Mouse (Mus musculus) neural tube, embryonic 15.5 days (tissue): ENCODE results near the gene Cbx7. TPM values are rescaled to one million over a fixed set of nuclear protein-coding genes. Genes with fewer than 3 reads are reported as not detected.

Experiments used
- ATAC-seq: fragments of 200-750 bp; cut with Nextera tagmentation; 2 replicates; pipeline ENCODE4 v1.8.0; 2017; ENCODE audit warnings: mild to moderate bottlenecking, moderate TSS enrichment, moderate library complexity; ENCODE audit not compliant: low FRiP score
- H3K27ac ChIP-seq: fragments of 300-500 bp; sonication (generic); replicated peaks from 2 replicates; pipeline ENCODE4 v1.5.1; 2015; ENCODE audit warnings: mild to moderate bottlenecking, inconsistent platforms
- H3K27me3 ChIP-seq: fragments of 300-500 bp; sonication (generic); replicated peaks from 2 replicates; pipeline ENCODE4 v1.6.1; 2015; ENCODE audit warnings: inconsistent platforms
- H3K36me3 ChIP-seq: fragments of 300-500 bp; sonication (generic); 2 replicates; pipeline ENCODE4 v1.6.1; 2015; ENCODE audit warnings: inconsistent platforms
- H3K4me1 ChIP-seq: fragments of 300-500 bp; sonication (generic); 2 replicates; pipeline ENCODE4 v1.6.1; 2015; ENCODE audit warnings: inconsistent platforms
- H3K4me2 ChIP-seq: fragments of 300-500 bp; sonication (generic); 2 replicates; pipeline ENCODE4 v1.6.1; 2015; ENCODE audit warnings: inconsistent platforms, mild to moderate bottlenecking, moderate library complexity
- H3K4me3 ChIP-seq: fragments of 300-500 bp; sonication (generic); replicated peaks from 2 replicates; pipeline ENCODE4 v1.5.1; 2015; ENCODE audit warnings: mild to moderate bottlenecking, inconsistent platforms
- H3K9ac ChIP-seq: fragments of 300-500 bp; sonication (generic); replicated peaks from 2 replicates; pipeline ENCODE4 v1.6.1; 2015; ENCODE audit warnings: mild to moderate bottlenecking, inconsistent platforms
- H3K9me3 ChIP-seq: fragments of 300-500 bp; sonication (generic); replicated peaks from 2 replicates; pipeline ENCODE4 v1.6.1; 2016; ENCODE audit warnings: inconsistent platforms
- WGBS: fragments of 180-500 bp; shearing (Covaris S2); methylation state at CpG from one replicate; pipeline ENCODE4 v1.1.7; 2015; ENCODE audit warnings: mixed read lengths; 5-methylcytosine and 5-hydroxymethylcytosine counted together
- polyA plus RNA-seq: library from polyadenylated mRNA; unstranded; fragments of >200 nt; fragmentation: Nextera tagmentation; extraction: Ambion mirVana; gene quantifications from 2 replicates; pipeline ENCODE4 v1.2.1, GENCODE M21; 2015

Cbx7 gene
- polyA plus RNA-seq, 1 experiment from 2014 or later = 4.6 TPM

DNA sequence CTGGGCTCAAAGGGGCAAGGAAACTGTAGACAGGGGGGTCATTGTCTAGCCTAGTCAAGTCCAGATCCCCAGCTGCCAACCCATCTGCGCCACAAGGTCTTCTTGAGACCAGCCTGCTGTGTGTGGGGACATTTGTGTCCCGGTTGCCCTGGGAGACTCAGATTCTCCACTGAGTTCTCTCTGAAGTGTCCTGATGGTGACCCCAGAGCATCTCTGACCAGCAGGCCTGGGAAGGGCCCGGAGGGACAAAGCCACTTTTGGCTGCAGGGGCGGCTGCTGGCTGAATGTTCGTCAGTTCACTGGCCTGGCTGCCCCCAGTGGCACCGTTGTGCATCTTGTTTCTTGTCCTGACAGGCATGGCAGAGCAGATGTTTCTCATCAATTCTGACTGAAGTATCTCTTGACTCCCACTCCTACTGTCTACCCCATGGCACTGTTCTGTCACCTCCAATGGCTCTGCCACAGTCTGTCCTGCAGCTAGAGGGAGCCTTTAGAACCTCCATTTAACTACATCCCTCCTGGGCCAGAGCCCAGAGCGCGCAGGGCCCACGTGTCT is 9.5 kb downstream of the Cbx7 start:
- Histone ChIP-seq H3K36me3 (no peaks in the 10 kb centered on the region), H3K4me1 (no peaks in the 10 kb centered on the region), H3K4me3 (no peak overlapping the region), H3K9ac (no peak overlapping the region), H3K9me3 (no peaks in the 10 kb centered on the region), H3K27me3 (no peaks in the 10 kb centered on the region), H3K27ac (no peak overlapping the region), H3K4me2 (no peak overlapping the region)
- ATAC-seq = no peak
- 44% methylated on average over 9 of the region's 9 CpGs for WGBS

DNA sequence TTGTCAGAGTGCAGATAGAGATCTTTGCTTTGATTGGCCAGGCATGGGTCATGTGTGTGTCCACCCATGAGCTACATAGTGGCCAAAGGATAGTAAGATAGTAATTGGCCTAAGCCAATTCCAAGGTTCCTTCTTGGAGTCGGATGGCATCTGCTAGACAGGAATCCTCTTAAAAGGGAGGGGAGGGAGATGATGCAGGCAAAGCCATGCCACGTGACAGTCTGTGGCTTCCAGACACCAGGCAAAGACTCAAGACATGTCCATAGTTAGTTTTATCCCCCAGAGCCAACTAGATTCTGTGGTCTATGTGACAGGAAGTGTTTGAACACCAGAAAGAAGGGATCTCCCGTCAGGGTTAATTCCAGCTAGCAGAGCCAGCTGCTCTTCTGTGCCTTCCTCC is 12.5 kb downstream of the Cbx7 start:
- H3K9ac ChIP-seq = no peak overlapping the region
- H3K4me3 ChIP-seq = no peak overlapping the region
- H3K4me1 ChIP-seq = no peaks in the 10 kb centered on the region
- H3K4me2 ChIP-seq = no peak overlapping the region
- H3K9me3 ChIP-seq = no peaks in the 10 kb centered on the region
- ATAC-seq = no peak
- no peaks in the 10 kb centered on the region for H3K36me3 ChIP-seq
- WGBS = 60% methylated on average over 3 of the region's 3 CpGs
- no peak overlapping the region for H3K27ac ChIP-seq
- no peaks in the 10 kb centered on the region for H3K27me3 ChIP-seq

DNA sequence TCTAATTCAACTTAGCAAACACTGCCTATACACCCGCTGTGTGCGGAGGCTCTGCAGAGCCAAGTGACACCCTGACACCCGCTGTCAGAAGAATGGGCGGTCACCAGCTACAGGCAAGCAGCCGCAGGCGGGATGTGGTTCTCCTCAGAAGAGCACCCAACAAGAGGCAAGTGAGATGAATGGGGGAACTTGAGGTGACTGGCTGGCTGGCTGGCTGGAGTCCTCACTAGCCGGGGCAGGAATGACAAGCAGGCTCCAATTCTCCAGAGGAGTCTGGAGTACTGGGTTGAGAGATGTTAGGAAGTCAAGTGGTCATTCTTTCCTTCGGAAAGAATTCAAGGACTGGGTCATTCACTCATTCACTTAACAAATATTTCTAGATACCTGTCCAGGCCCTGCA is 14.4 kb downstream of the Cbx7 start:
- Histone ChIP-seq H3K4me3 (no peak overlapping the region), H3K4me2 (no peak overlapping the region), H3K9me3 (no peaks in the 10 kb centered on the region), H3K4me1 (peaks cover 10% of the 10 kb centered on the region), H3K36me3 (no peaks in the 10 kb centered on the region), H3K27me3 (no peaks in the 10 kb centered on the region), H3K27ac (no peak overlapping the region), H3K9ac (no peak overlapping the region)
- ATAC-seq = no peak
- WGBS = 88% methylated on average over 8 of the region's 8 CpGs

DNA sequence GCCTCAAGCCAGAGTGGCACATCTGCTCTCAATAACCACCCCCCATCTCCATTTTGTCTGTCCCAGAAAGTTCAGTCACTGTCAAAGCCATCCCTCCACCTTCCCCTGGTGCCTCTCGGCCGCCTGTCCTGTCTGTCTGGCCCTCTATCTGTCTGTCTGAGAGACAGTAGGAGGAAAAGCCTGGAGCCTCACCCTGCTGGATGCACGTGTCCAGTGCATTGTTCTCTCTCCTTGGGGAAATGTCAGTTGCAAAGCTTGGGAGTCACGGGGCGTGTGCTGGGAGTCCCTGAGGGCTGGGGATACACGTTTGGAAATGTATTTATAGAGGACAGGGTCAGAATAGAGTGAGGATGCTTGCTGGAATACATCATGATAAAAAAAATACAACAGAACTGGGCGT is 17.4 kb downstream of the Cbx7 start:
- Histone ChIP-seq H3K4me2 (no peak overlapping the region), H3K9ac (no peak overlapping the region), H3K36me3 (no peaks in the 10 kb centered on the region), H3K27me3 (no peaks in the 10 kb centered on the region), H3K9me3 (no peaks in the 10 kb centered on the region), H3K4me1 (peaks cover 33% of the 10 kb centered on the region), H3K27ac (no peak overlapping the region), H3K4me3 (no peak overlapping the region)
- ATAC-seq = no peak
- 69% methylated on average over 7 of the region's 7 CpGs for WGBS

DNA sequence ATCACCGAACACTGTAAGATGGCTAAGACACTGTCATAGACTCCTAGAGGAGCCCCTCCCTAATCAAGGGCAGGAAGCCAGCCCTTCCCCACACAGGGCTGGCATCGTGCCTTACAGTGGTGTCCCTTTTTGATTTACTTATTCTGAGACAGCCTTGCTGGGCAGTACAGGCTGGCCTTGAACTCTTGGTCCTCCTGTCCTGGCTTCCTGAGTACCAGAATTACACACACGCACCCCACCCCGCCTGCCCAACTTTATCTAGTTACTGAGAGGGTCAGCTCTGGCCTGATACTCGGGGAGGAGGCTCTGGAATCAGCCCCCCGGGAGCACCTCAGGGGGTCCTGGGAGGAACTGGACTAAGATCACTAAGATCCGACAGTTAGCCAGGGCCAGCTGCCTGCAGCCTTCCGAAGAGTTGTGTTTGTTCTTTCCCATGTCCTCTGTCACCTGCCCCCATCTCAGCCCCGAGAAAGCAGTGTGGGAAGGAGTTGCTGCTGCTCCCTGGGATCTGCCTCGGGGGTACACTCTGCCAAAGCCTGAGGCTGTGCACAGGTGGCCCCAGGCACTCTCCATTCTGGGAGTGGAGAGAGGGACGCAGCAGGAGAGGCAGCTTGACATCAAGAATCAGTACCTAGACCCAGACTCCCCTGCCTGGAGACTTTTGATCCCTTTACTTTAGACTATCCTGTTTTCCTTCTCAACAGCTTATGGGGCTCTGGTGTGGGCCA is 18.3 kb downstream of the Cbx7 start:
- H3K9ac ChIP-seq = no peak overlapping the region
- no peak overlapping the region for H3K4me2 ChIP-seq
- H3K27ac ChIP-seq = 0 out of 2 replicates have a peak overlapping the region, but pooled peaks have one; percentile 28
- no peak for ATAC-seq
- no peaks in the 10 kb centered on the region for H3K36me3 ChIP-seq
- H3K9me3 ChIP-seq = no peaks in the 10 kb centered on the region
- H3K4me3 ChIP-seq = no peak overlapping the region
- peaks cover 33% of the 10 kb centered on the region for H3K4me1 ChIP-seq
- H3K27me3 ChIP-seq = no peaks in the 10 kb centered on the region
- WGBS = 48% methylated on average over 11 of the region's 11 CpGs

DNA sequence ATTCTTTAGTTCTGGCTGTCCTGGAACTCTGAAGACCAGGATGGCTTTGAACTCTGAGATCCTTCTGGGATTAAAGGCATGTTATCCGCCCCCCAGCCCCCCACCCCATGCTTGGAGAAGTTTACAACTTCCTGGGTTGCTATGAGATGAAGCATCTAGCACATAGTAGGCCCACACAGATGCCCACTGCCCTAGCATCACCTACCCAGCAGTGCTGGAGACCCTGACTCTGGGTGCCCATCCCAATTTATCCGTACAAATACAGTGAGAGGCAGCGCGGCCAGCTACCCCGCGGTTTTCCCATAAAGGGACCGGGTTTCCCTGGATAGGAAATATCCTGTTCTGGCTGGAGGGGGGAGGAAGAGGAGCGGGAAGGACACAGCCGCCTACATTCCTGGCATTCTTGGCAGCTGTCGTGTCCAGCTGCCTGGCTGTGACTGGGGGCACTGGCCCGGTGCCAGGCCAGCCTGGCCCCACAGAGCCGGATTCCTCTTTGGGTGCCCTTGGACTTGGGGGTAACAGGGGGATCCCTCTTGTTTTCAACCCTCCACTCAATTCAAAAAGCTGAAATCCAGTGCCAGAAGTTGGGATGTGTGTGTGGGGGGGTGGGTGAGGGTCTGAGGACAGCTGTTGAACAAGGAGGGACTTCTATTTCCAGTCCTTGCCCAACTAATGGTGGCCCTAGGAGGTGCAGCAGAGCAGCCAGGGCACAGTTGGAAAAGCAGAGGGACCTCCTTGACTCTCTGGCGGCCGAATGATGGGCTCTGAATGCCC is 19.0 kb downstream of the Cbx7 start:
- 45% methylated on average over 14 of the region's 14 CpGs for WGBS
- no peak overlapping the region for H3K4me3 ChIP-seq
- no peak for ATAC-seq
- H3K36me3 ChIP-seq = no peaks in the 10 kb centered on the region
- H3K4me1 ChIP-seq = peaks cover 33% of the 10 kb centered on the region
- no peak overlapping the region for H3K9ac ChIP-seq
- H3K27ac ChIP-seq = peak overlapping the region; percentile 18; the same call in 1 of the 2 replicates
- H3K9me3 ChIP-seq = no peaks in the 10 kb centered on the region
- no peaks in the 10 kb centered on the region for H3K27me3 ChIP-seq
- H3K4me2 ChIP-seq = no peak overlapping the region

DNA sequence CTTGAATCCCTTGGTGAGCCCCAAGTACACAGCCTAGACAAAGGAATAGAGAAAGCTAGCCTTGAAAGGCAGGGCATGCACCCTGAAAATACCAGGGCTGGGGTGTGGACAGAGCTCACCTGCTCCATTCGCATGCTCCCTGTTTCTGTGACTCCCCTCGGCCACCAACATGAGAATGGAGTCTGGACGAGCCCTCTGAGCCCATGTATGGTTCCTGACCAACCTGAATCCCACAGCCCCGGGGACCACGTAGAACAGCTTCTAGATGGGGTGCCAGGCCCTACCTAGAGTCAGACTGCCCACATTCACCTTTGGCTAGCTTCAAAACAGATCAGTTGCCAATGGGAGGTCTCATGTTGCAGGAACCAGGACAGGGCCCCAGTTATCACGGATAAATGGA is 19.7 kb downstream of the Cbx7 start:
- H3K36me3 ChIP-seq = no peaks in the 10 kb centered on the region
- 0 out of 2 replicates have a peak overlapping the region, but pooled peaks have one; percentile 0 for H3K9ac ChIP-seq
- H3K27ac ChIP-seq = peak overlapping the region; percentile 18; the same call in 1 of the 2 replicates
- H3K4me2 ChIP-seq = peak overlapping the region; percentile 68
- H3K4me1 ChIP-seq = peaks cover 34% of the 10 kb centered on the region
- H3K27me3 ChIP-seq = no peaks in the 10 kb centered on the region
- ATAC-seq = no peak
- no peak overlapping the region for H3K4me3 ChIP-seq
- no peaks in the 10 kb centered on the region for H3K9me3 ChIP-seq
- 80% methylated on average over 6 of the region's 6 CpGs for WGBS

DNA sequence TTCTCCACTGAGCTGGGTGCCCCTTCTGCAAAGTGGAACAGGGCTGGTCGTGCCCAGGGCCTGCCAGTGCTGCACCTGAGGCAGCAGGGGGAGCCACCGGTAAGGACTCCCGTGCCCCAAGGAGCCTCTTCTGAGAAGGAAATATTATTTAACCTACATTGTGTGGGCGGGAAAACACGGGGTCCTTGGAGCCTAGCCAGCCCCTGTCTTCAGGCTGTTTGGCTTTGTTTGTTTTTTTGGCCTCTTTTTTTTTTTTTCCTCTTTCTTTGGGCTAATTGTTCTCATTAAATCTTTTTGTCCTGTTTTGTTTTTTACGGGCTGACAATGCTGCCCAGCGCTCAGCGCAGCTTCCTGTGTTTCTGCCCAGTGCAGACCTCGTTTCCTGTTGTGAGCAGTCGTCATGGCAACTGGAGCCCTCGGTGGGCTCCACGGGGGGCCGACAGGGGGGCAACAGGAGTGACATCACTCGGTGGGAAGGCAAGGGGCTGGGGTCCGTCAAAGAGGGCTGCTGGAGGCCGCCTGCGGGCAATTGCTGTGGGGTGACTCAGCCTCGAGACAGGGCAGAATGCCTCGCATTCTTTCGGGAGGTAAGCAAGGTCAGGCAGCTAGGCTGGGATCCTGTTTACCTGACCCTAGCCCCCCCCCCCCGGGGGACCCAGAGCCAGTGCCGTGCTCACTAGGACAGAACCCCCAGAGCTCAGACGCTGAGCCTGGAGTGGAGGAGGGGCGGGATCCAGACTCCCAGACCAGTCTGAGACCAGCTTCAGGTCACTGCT is 20.5 kb downstream of the Cbx7 start:
- 3% methylated on average over 24 of the region's 24 CpGs for WGBS

DNA sequence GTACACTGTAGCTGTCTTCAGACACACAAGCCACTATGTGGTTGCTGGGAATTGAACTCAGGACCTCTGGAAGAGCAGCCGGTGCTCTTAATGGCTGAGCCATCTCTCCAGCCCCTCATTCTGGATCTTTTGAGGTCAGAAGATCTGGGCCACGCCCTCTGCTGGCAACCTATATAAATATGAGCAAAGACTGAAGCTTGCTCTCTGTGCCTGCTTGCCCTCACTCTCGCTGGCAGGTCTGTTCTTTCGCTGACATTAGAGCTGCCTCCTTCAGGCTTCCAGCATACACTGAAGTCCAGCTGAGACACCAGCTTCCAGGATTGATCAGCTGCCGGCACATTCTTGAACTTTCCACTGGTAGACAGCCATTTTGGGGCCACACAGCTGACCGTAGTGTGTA is 23.2 kb downstream of the Cbx7 start:
- no peaks in the 10 kb centered on the region for H3K36me3 ChIP-seq
- no peaks in the 10 kb centered on the region for H3K9me3 ChIP-seq
- WGBS = 76% methylated on average over 6 of the region's 6 CpGs
- H3K27me3 ChIP-seq = 0 out of 2 replicates have a peak, but pooled peaks cover 3% of the 10 kb centered on the region
- H3K4me2 ChIP-seq = no peak overlapping the region
- H3K27ac ChIP-seq = no peak overlapping the region
- no peak for ATAC-seq
- H3K4me1 ChIP-seq = peaks cover 36% of the 10 kb centered on the region
- H3K4me3 ChIP-seq = no peak overlapping the region
- no peak overlapping the region for H3K9ac ChIP-seq

More for the DNA sequence above, 20.5 kb downstream of the Cbx7 start:
- no peaks in the 10 kb centered on the region for H3K27me3 ChIP-seq
- no peaks in the 10 kb centered on the region for H3K36me3 ChIP-seq
- H3K27ac ChIP-seq = peak overlapping the region; percentile 73
- peak overlapping the region; percentile 55 for H3K9ac ChIP-seq
- H3K4me3 ChIP-seq = peak overlapping the region; percentile 36
- H3K4me1 ChIP-seq = peaks cover 36% of the 10 kb centered on the region
- H3K4me2 ChIP-seq = peak overlapping the region; percentile 68
- H3K9me3 ChIP-seq = no peaks in the 10 kb centered on the region
- peak; percentile 71; the same call in 1 of the 2 replicates for ATAC-seq

DNA sequence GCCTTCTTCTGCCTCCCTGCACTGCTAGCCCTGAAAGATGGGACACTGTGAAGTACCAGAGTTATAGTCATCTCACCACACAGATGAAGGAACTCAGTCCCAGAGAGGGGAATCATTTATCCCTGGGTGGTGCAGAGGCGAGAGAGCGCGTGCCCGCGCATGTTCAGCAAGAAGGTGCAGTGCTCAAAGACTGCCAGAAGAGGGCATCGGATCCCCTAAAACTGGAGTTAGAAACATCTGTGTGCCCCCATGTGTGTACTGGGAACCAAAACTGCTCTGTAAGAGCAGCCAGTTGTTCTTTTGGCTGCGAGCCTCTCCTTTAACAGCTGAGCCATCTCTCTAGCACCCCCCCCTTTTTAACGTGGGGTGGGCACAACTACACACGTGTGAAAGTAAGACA is 24.1 kb downstream of the Cbx7 start:
- no peak for ATAC-seq

DNA sequence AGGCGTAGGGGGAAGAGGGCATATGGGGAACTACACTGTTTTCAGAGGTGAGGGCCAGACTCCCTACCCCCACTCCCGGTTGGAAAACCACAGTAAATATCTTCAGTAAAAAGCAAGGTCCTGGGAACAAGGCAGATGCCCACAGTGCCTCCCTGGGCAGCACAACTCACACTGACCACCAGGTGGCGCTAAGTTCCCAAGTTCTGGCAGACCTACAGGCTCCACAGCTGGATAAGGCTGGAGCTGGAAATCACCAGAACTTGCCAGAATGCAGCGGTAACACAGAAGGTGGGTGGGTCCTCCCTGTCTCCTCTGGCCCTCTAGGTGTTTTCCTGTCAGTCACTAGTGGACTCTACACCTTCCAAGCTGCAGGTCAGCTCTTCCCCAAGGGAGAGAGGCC is 24.9 kb downstream of the Cbx7 start:
- H3K27me3 ChIP-seq = 0 out of 2 replicates have a peak, but pooled peaks cover 3% of the 10 kb centered on the region
- H3K9ac ChIP-seq = no peak overlapping the region
- no peak overlapping the region for H3K27ac ChIP-seq
- H3K9me3 ChIP-seq = no peaks in the 10 kb centered on the region
- ATAC-seq = peak; percentile 72
- 17% methylated on average over 4 of the region's 4 CpGs for WGBS
- H3K4me3 ChIP-seq = no peak overlapping the region
- no peak overlapping the region for H3K4me2 ChIP-seq
- no peaks in the 10 kb centered on the region for H3K36me3 ChIP-seq
- peaks cover 20% of the 10 kb centered on the region for H3K4me1 ChIP-seq

More for the DNA sequence above, 24.1 kb downstream of the Cbx7 start:
- Histone ChIP-seq H3K4me2 (no peak overlapping the region), H3K4me3 (no peak overlapping the region), H3K36me3 (no peaks in the 10 kb centered on the region), H3K9me3 (no peaks in the 10 kb centered on the region), H3K27ac (no peak overlapping the region), H3K9ac (no peak overlapping the region), H3K4me1 (peaks cover 28% of the 10 kb centered on the region), H3K27me3 (0 out of 2 replicates have a peak, but pooled peaks cover 3% of the 10 kb centered on the region)
- WGBS = 62% methylated on average over 9 of the region's 9 CpGs
